8 mouse cellular contexts compared by ENCODE assay signal in the genomic region with DNA sequence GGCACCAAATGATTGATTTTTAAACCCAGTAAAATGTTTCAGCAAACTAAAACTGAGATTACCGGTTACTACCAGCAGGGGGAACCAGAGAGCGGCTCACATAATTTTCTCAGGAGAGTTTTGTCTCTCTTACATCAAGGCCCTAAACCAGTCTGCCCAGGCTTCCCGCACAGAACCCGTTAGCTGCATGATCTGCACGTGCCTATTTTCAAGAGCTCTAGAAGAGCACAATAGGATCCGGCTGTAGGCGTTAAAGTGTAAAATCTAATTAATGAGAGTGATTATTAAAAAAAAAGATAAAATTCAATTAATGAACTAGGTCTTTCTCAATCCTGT. TPM values are rescaled to one million over a fixed set of nuclear protein-coding genes. Genes with fewer than 3 reads are reported as not detected.
DNase-seq lines count a peak whose midpoint lies in the region; ATAC-seq lines count a peak whose summit lies in the region.

No protein-coding gene starts in this region.

- H3K36me3 ChIP-seq in heart, embryonic 11.5 days (ENCODE audit: control insufficient read depth, insufficient read depth, low read length): peaks cover 3% of the 10 kb centered on the region; the same call in 1 of the 2 replicates
- no peaks in the 10 kb centered on the region for H3K36me3 ChIP-seq in forebrain, embryonic 15.5 days
- H3K36me3 ChIP-seq in hindbrain, embryonic 13.5 days: peaks cover 15% of the 10 kb centered on the region; the same call in 1 of the 2 replicates

- H3K9me3 ChIP-seq in heart, embryonic 11.5 days (replicated peaks; ENCODE audit: control insufficient read depth, low read length): no peaks in the 10 kb centered on the region
- no peaks in the 10 kb centered on the region for H3K9me3 ChIP-seq in forebrain, embryonic 15.5 days
- no peaks in the 10 kb centered on the region for H3K9me3 ChIP-seq in hindbrain, embryonic 13.5 days

- peak; percentile 88 for DNase-seq in heart, adult 11 months
- DNase-seq in c-Kit-positive CD71-positive TER-119-negative erythroid progenitor cells, embryonic 14.5 days (ENCODE audit: low read depth): peak; percentile 47
- DNase-seq in layer of hippocampus, postnatal 36 days: peak; percentile 50 to 59
- DNase-seq in mesoderm, embryonic 11.5 days (ENCODE audit: low read depth, low spot score): peak; percentile 73
- peak; percentile 24 to 74 for DNase-seq in spleen, postnatal 4 days (ENCODE audit: low spot score in 2 of 2)

- H3K4me1 ChIP-seq in heart, embryonic 11.5 days (ENCODE audit: control insufficient read depth, insufficient read depth, low read length): peaks cover 2% of the 10 kb centered on the region; the same call in 1 of the 2 replicates
- no peaks in the 10 kb centered on the region for H3K4me1 ChIP-seq in forebrain, embryonic 15.5 days
- no peaks in the 10 kb centered on the region for H3K4me1 ChIP-seq in hindbrain, embryonic 13.5 days (replicated peaks)

- H3K4me2 ChIP-seq in heart, embryonic 11.5 days: no peak overlapping the region
- H3K4me2 ChIP-seq in forebrain, embryonic 15.5 days (replicated peaks): no peak overlapping the region
- H3K4me2 ChIP-seq in hindbrain, embryonic 13.5 days: no peak overlapping the region

- 7% methylated on average over 7 of the region's 7 CpGs for WGBS in heart, embryonic 11.5 days (ENCODE audit: insufficient replicate concordance)
- 2% methylated on average over 7 of the region's 7 CpGs for WGBS in forebrain, embryonic 15.5 days
- WGBS in hindbrain, embryonic 13.5 days: 8% methylated on average over 7 of the region's 7 CpGs

- no peak overlapping the region for H3K27ac ChIP-seq in heart, embryonic 11.5 days (ENCODE audit: low read depth, low read length)
- H3K27ac ChIP-seq in forebrain, embryonic 15.5 days (replicated peaks): no peak overlapping the region
- H3K27ac ChIP-seq in hindbrain, embryonic 13.5 days: no peak overlapping the region

- no peak overlapping the region for H3K9ac ChIP-seq in heart, embryonic 11.5 days (ENCODE audit: low read depth, low read length)
- H3K9ac ChIP-seq in forebrain, embryonic 15.5 days (replicated peaks): no peak overlapping the region
- H3K9ac ChIP-seq in hindbrain, embryonic 13.5 days: no peak overlapping the region

- no peak overlapping the region for H3K4me3 ChIP-seq in heart, embryonic 11.5 days (ENCODE audit: low read depth, low read length)
- H3K4me3 ChIP-seq in forebrain, embryonic 15.5 days: no peak overlapping the region
- H3K4me3 ChIP-seq in hindbrain, embryonic 13.5 days: no peak overlapping the region

- H3K27me3 ChIP-seq in heart, embryonic 11.5 days (ENCODE audit: control insufficient read depth, insufficient read depth, low read length): no peaks in the 10 kb centered on the region
- no peaks in the 10 kb centered on the region for H3K27me3 ChIP-seq in forebrain, embryonic 15.5 days
- no peaks in the 10 kb centered on the region for H3K27me3 ChIP-seq in hindbrain, embryonic 13.5 days

- ATAC-seq in heart, embryonic 11.5 days (replicated peaks; ENCODE audit: insufficient number of reproducible peaks, low FRiP score, low TSS enrichment): no peak
- ATAC-seq in forebrain, embryonic 15.5 days (replicated peaks): peak; percentile 89
- peak; percentile 87 for ATAC-seq in hindbrain, embryonic 13.5 days (ENCODE audit: low FRiP score)

RNA-seq across cellular contexts. Expression of gene Tspan12, which starts 57.3 kb away (rescaled TPM):
- polyA plus RNA-seq in heart, embryonic 11.5 days (2014; fragmentation: Nextera tagmentation; extraction: Ambion mirVana): 70.1 and 74.8 TPM in 2 replicates
- 54.0 and 55.8 TPM in 2 replicates for polyA plus RNA-seq in forebrain, embryonic 15.5 days (2015; fragmentation: Nextera tagmentation; extraction: Ambion mirVana)
- polyA plus RNA-seq in hindbrain, embryonic 13.5 days (2015; fragmentation: Nextera tagmentation; extraction: Ambion mirVana): 64.6 and 69.6 TPM in 2 replicates
- total RNA-seq in layer of hippocampus, postnatal 36 days (2021): 10 to 100 TPM; 26.1 to 33.7 TPM
